ENCODE assay signal across 27 mouse cellular contexts in genomic region chr4:76385818-76386217, GRCm38 (mm10).
DNase-seq lines count a peak whose midpoint lies in the region; ATAC-seq lines count a peak whose summit lies in the region.
"Had no signal": no experiment of that assay in that cellular context is flagged by ENCODE, and none has a peak within 500 bp of the region (broad histone marks: within the 10 kb centered on the region; RNA-seq: fewer than 3 reads in every experiment).

No protein-coding gene starts in this region.

- WGBS in midbrain, embryonic 14.5 days, result 93% methylated on average over 5 of the region's 5 CpGs

- H3K27me3 ChIP-seq in midbrain, embryonic 14.5 days (ENCODE audit: control insufficient read depth, insufficient read depth, low read length), result no peaks in the 10 kb centered on the region
- H3K27me3 ChIP-seq: embryonic facial prominence, embryonic 15.5 days; heart, embryonic 13.5 days; kidney, embryonic 15.5 days; limb, embryonic 13.5 days; liver, embryonic 12.5 days; midbrain, embryonic 12.5 days had no signal

- H3K27ac ChIP-seq in midbrain, embryonic 14.5 days (replicated peaks; ENCODE audit: low read depth, low read length), result no peak overlapping the region
- H3K27ac ChIP-seq: embryonic facial prominence, embryonic 15.5 days; heart, embryonic 13.5 days; hindbrain, postnatal 0 days; kidney, embryonic 15.5 days; limb, embryonic 13.5 days; liver, embryonic 12.5 days; midbrain, embryonic 12.5 days had no signal

- H3K4me1 ChIP-seq in midbrain, embryonic 14.5 days (ENCODE audit: control insufficient read depth, insufficient read depth, low read length), result no peaks in the 10 kb centered on the region
- H3K4me1 ChIP-seq: embryonic facial prominence, embryonic 15.5 days; liver, embryonic 12.5 days; midbrain, embryonic 12.5 days had no signal

- no peak overlapping the region for H3K9ac ChIP-seq in midbrain, embryonic 14.5 days (replicated peaks; ENCODE audit: low read length)
- H3K9ac ChIP-seq: embryonic facial prominence, embryonic 15.5 days; heart, embryonic 13.5 days; kidney, embryonic 15.5 days; limb, embryonic 13.5 days; liver, embryonic 12.5 days; midbrain, embryonic 12.5 days had no signal

- ATAC-seq in midbrain, embryonic 14.5 days (ENCODE audit: low FRiP score, low TSS enrichment), result no peak
- ATAC-seq: forebrain, embryonic 14.5 days; hindbrain, postnatal 0 days; intestine, embryonic 16.5 days; liver, embryonic 12.5 days had no signal

- H3K4me3 ChIP-seq in midbrain, embryonic 14.5 days (replicated peaks; ENCODE audit: low read depth, low read length), result no peak overlapping the region
- H3K4me3 ChIP-seq: embryonic facial prominence, embryonic 15.5 days; heart, embryonic 13.5 days; kidney, embryonic 15.5 days; limb, embryonic 13.5 days; liver, embryonic 12.5 days; midbrain, embryonic 12.5 days had no signal

- no peaks in the 10 kb centered on the region for H3K9me3 ChIP-seq in midbrain, embryonic 14.5 days (ENCODE audit: control insufficient read depth, low read length)
- H3K9me3 ChIP-seq: embryonic facial prominence, embryonic 15.5 days; heart, embryonic 13.5 days; kidney, embryonic 15.5 days; limb, embryonic 13.5 days; liver, embryonic 12.5 days; midbrain, embryonic 12.5 days had no signal

- DNase-seq in adrenal gland, adult 2 months, result peak; percentile 6
- DNase-seq in adrenal gland, postnatal 25 days, result no peak
- DNase-seq in layer of hippocampus, adult 9-11 months, result peak; percentile 18
- DNase-seq in layer of hippocampus, postnatal 14 days (ENCODE audit: low spot score in 2 of 2), result no peak
- peak; percentile 55 to 58 for DNase-seq in right cerebral cortex, adult 2 months (ENCODE audit: low spot score in 2 of 2)
- DNase-seq in right cerebral cortex, postnatal 14 days, result no peak
- no peak for DNase-seq in urinary bladder, adult 18-20 months (ENCODE audit: low spot score in 2 of 2)
- no peak for DNase-seq in midbrain, embryonic 14.5 days
- DNase-seq: adrenal gland, postnatal 36 days; cerebellum, adult 11 months; cerebellum, adult 9-11 months; gastrocnemius, postnatal 25 days; heart, adult 18-20 months; heart, postnatal 14 days; layer of hippocampus, postnatal 36 days; lung, adult 18-20 months; lung, postnatal 14 days; thymus, postnatal 25 days had no signal

- no peak overlapping the region for H3K4me2 ChIP-seq in midbrain, embryonic 14.5 days (ENCODE audit: low read length)
- H3K4me2 ChIP-seq: embryonic facial prominence, embryonic 15.5 days; heart, embryonic 13.5 days; kidney, embryonic 15.5 days; limb, embryonic 13.5 days; liver, embryonic 12.5 days; midbrain, embryonic 12.5 days had no signal

- no peaks in the 10 kb centered on the region for H3K36me3 ChIP-seq in midbrain, embryonic 14.5 days (ENCODE audit: control insufficient read depth, insufficient read depth, low read length)
- H3K36me3 ChIP-seq: embryonic facial prominence, embryonic 15.5 days; heart, embryonic 13.5 days; kidney, embryonic 15.5 days; liver, embryonic 12.5 days; midbrain, embryonic 12.5 days had no signal

Comparison
In these comparisons a context has a peak if more than half of its experiments do, and no peak if none do; other contexts are left out.
1. DNase-seq: peak in adrenal gland, adult 2 months (single experiment), layer of hippocampus, adult 9-11 months (single experiment) and right cerebral cortex, adult 2 months (2 of 2); none in adrenal gland, postnatal 25 days (single experiment), layer of hippocampus, postnatal 14 days (0 of 2), right cerebral cortex, postnatal 14 days (single experiment), urinary bladder, adult 18-20 months (0 of 2) and midbrain, embryonic 14.5 days (single experiment).